In the genomic region with DNA sequence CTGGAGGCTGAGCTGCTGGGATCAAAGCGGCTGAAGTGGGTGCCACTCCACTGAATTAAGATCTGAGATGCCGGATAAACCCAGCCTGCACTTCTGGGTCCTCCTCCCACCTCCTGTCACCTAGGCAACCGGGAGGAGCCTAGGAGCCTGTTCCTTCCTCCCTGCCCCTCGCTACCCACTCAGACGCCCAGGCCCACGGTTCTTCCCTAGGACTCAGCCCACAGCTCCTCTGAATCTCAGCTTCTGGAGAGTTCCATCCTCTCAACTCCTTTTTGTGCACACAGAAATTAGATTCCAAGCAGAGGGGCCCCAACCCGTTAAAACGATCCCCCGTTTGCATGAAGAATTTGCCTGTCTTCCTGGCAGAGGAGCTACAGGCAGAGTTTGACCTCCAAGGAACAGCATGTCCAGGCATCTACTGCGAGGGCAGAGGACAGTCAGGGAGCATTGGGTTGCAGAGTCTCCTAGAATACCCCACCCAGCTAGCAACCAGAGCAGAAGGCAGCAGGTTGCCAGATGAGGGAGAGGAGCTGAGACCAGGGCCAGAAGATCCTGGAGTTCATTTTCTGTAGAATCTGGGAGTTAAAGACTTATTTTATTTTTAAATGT, we compare ENCODE assay signal across 8 mouse cellular contexts.
DNase-seq lines count a peak whose midpoint lies in the region; ATAC-seq and TF ChIP-seq lines count a peak whose summit lies in the region.

No protein-coding gene starts in this region.

- intact Hi-C loops in heart, postnatal 25 days (cut with DNase I): no loop called here

- no peak overlapping the region for H3K9ac ChIP-seq in liver, embryonic 15.5 days

- H3K4me1 ChIP-seq in liver, embryonic 15.5 days (replicated peaks): no peaks in the 10 kb centered on the region; the same call in 1 of the 2 replicates
- peaks cover 13% of the 10 kb centered on the region for H3K4me1 ChIP-seq in olfactory bulb, adult 2 months (ENCODE audit: control insufficient read depth, insufficient read depth, low read length)

- peak overlapping the region; percentile 10; the same call in 1 of the 2 replicates for H3K4me2 ChIP-seq in liver, embryonic 15.5 days

- no peaks in the 10 kb centered on the region for H3K9me3 ChIP-seq in liver, embryonic 15.5 days (replicated peaks)

- ATAC-seq in frontal cortex, adult (ENCODE audit: low TSS enrichment): peak; percentile 97
- ATAC-seq in liver, embryonic 15.5 days (ENCODE audit: insufficient read depth): no peak

- no peaks in the 10 kb centered on the region for H3K36me3 ChIP-seq in liver, embryonic 15.5 days (replicated peaks)

- H3K4me3 ChIP-seq in liver, embryonic 15.5 days (replicated peaks): no peak overlapping the region
- H3K4me3 ChIP-seq in olfactory bulb, adult 2 months (ENCODE audit: insufficient read depth, low read depth, low read length): peak overlapping the region; percentile 4; the same call in 1 of the 2 replicates

- no peak for TF ChIP-seq POLR2A in olfactory bulb, adult 2 months (IDR thresholded peaks at IDR 0.05; ENCODE audit: insufficient read depth, low read depth, low read length)

- WGBS in liver, embryonic 15.5 days (ENCODE audit: insufficient replicate concordance): 14% methylated on average over 10 of the region's 10 CpGs
- 3% methylated on average over 10 of the region's 10 CpGs for WGBS in olfactory bulb, adult 2 months

- DNase-seq in ES-CJ7 (ENCODE audit: low read depth, low spot score): peak; percentile 68
- DNase-seq in cerebellum, adult 9-10 months: peak; percentile 4
- DNase-seq in heart, postnatal 25 days (ENCODE audit: low spot score): peak; percentile 23
- DNase-seq in kidney, postnatal 4 days: peak; percentile 74 to 83
- peak; percentile 12 to 41 for DNase-seq in thymus, postnatal 36 days

- no peaks in the 10 kb centered on the region for H3K27me3 ChIP-seq in liver, embryonic 15.5 days

- no peak for TF ChIP-seq CTCF in olfactory bulb, adult 2 months (IDR thresholded peaks at IDR 0.05; ENCODE audit: insufficient read depth, low read depth, low read length)

- H3K27ac ChIP-seq in liver, embryonic 15.5 days (replicated peaks): no peak overlapping the region
- H3K27ac ChIP-seq in olfactory bulb, adult 2 months (ENCODE audit: insufficient read depth, low read depth, low read length): peak overlapping the region; percentile 93

Comparison
In these comparisons a context has a peak if more than half of its experiments do, and no peak if none do; other contexts are left out.
1. DNase-seq: peak in every context shown above with its lines; median percentile 78 in kidney, postnatal 4 days; 68 in ES-CJ7; 26 in thymus, postnatal 36 days; 23 in heart, postnatal 25 days; 4 in cerebellum, adult 9-10 months.